Mouse (Mus musculus): ENCODE data around the gene Vmn2r8. TPM values are rescaled to one million over a fixed set of nuclear protein-coding genes. Genes with fewer than 3 reads are reported as not detected.
"Not testable (repeated sequence)": the region's sequence is repeated elsewhere in the genome, so short reads cannot be mapped to it uniquely, and the experiment has no call there.

The Vmn2r8 gene
- polyA plus RNA-seq, 1 experiment from 2014 or later, result not detected

DNA sequence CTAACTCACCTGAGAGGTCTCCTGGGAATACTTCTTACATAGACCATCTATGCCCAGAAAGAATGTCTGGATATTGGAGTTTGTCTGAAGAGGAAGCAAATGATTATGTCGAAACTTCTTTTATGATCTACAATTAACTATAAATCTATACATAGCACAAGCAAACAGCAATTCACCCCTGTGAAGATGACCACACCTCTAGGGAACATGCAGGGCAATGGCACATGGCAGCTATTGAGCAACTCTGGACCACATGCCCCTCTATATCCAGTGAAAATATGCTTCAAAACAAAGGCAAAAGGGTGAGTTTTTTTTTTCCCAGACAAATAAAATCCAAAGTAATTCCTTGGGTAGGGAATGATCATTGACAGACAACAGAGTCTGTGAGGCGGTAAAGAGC lies 48.6 kb downstream of the Vmn2r8 start:
- Histone ChIP-seq H3K36me3 (ENCODE audit: control insufficient read depth, insufficient read depth, low read length) (no peaks in the 10 kb centered on the region), H3K9me3 (replicated peaks; ENCODE audit: control insufficient read depth, low read length, poor library complexity, severe bottlenecking) (no peaks in the 10 kb centered on the region), H3K27me3 (ENCODE audit: control insufficient read depth, insufficient read depth, low read depth, low read length) (no peaks in the 10 kb centered on the region), H3K4me3 (ENCODE audit: low read depth, low read length) (no peak overlapping the region), H3K9ac (ENCODE audit: low read depth, low read length) (no peak overlapping the region), H3K27ac (ENCODE audit: low read length) (no peak overlapping the region), H3K4me1 (ENCODE audit: control insufficient read depth, insufficient read depth, low read length) (no peaks in the 10 kb centered on the region), H3K4me2 (ENCODE audit: low read length) (no peak overlapping the region)
- 83% methylated on average over 2 of the region's 2 CpGs for WGBS
- no peak for ATAC-seq

DNA sequence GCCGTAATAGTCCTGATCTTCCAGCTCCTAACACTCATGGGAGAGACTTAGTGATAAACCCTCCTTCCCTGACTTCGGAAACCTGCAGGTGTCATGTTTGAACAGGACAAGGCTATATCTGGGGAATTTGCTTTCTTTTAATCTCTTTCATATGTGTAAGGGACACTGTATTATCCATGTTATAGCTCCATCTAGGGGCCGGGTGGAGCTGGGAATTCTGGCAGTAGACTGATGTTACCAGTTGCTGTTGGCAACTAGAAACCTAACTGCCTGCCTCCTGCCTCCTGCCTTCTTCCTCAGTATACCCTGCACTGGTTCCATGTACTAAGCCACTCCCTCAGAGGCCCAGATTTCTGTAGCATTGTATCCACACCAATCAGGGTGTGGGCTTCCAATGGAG lies 50.3 kb downstream of the Vmn2r8 start:
- 61% methylated on average over 3 of the region's 3 CpGs for WGBS
- no peak overlapping the region for H3K9ac ChIP-seq (ENCODE audit: low read depth, low read length)
- no peaks in the 10 kb centered on the region for H3K4me1 ChIP-seq (ENCODE audit: control insufficient read depth, insufficient read depth, low read length)
- H3K36me3 ChIP-seq (ENCODE audit: control insufficient read depth, insufficient read depth, low read length), result no peaks in the 10 kb centered on the region
- no peak for ATAC-seq
- H3K4me3 ChIP-seq (ENCODE audit: low read depth, low read length), result no peak overlapping the region
- no peaks in the 10 kb centered on the region for H3K27me3 ChIP-seq (ENCODE audit: control insufficient read depth, insufficient read depth, low read depth, low read length)
- H3K9me3 ChIP-seq (replicated peaks; ENCODE audit: control insufficient read depth, low read length, poor library complexity, severe bottlenecking), result no peaks in the 10 kb centered on the region
- no peak overlapping the region for H3K4me2 ChIP-seq (ENCODE audit: low read length)
- no peak overlapping the region for H3K27ac ChIP-seq (ENCODE audit: low read length)

DNA sequence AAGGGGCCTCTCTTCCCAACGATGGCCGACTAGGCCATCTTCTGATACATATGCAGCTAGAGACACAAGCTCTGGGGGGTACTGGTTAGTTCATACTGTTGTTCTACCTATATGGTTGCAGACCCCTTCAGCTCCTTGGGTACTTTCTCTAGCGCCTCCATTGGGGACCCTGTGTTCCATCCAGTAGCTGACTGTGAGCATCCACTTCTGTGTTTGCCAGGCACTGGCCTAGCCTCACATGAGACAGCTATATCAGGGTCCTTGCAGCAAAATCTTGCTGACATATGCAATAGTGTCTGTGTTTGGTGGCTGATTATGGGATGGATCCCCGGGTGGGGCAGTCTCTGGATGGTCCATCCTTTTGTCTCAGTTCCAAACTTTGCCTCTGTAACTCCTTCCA lies 57.4 kb downstream of the Vmn2r8 start:
- not testable (repeated sequence) for H3K9me3 ChIP-seq (replicated peaks; ENCODE audit: control insufficient read depth, low read length, poor library complexity, severe bottlenecking); H3K4me2 ChIP-seq (ENCODE audit: low read length); H3K4me1 ChIP-seq (ENCODE audit: control insufficient read depth, insufficient read depth, low read length); H3K9ac ChIP-seq (ENCODE audit: low read depth, low read length); H3K36me3 ChIP-seq (ENCODE audit: control insufficient read depth, insufficient read depth, low read length); H3K27ac ChIP-seq (ENCODE audit: low read length); H3K27me3 ChIP-seq (ENCODE audit: control insufficient read depth, insufficient read depth, low read depth, low read length); H3K4me3 ChIP-seq (ENCODE audit: low read depth, low read length); ATAC-seq
- 80% methylated on average over 4 of the region's 4 CpGs for WGBS

DNA sequence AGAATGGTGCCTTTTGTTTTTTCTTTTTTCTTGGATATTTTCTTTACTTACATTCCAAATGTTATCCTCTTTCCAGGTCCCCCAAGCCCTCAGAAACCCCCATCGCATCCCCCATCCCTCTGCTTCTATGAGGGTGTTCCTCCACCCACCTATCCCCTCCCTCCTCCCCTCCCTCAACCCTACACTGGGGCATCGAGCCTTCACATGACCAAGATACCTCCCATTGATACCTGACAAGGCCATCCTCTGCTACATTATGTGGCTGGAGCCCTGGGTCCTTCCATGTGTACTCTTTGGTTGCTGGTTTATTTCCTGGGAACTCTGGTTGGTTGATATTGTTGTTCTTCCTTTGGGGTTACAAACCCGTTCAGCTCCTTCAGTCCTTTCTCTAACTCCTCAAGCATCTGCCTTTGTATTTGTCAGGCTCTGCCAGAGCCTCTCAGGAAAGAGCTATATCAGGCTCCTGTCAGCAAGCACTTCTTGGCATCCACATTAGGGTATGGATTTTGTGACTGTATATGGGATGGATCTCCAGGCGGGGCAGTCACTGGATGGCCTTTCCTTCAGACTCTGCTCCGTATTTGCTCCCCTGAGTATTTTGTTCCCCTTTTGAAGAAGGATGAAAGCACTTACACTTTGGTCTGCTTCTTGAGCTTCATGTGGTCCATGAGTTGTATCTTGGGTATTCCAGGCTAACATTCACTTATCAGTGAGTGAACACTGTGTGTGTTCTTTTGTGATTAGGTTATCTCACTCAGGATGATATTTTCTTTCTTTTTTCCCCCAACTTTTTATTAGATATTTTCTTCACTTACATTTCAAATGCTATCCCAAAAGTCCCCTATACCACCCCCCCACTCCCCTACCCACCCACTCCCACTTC lies 58.1 kb downstream of the Vmn2r8 start:
- H3K4me1 ChIP-seq (ENCODE audit: control insufficient read depth, insufficient read depth, low read length), result no peaks in the 10 kb centered on the region
- H3K4me2 ChIP-seq (ENCODE audit: low read length), result no peak overlapping the region
- H3K9ac ChIP-seq (ENCODE audit: low read depth, low read length), result no peak overlapping the region
- H3K27me3 ChIP-seq (ENCODE audit: control insufficient read depth, insufficient read depth, low read depth, low read length), result no peaks in the 10 kb centered on the region
- no peak overlapping the region for H3K4me3 ChIP-seq (ENCODE audit: low read depth, low read length)
- 79% methylated on average over 5 of the region's 5 CpGs for WGBS
- no peaks in the 10 kb centered on the region for H3K9me3 ChIP-seq (replicated peaks; ENCODE audit: control insufficient read depth, low read length, poor library complexity, severe bottlenecking)
- H3K27ac ChIP-seq (ENCODE audit: low read length), result no peak overlapping the region
- no peak for ATAC-seq
- no peaks in the 10 kb centered on the region for H3K36me3 ChIP-seq (ENCODE audit: control insufficient read depth, insufficient read depth, low read length)

DNA sequence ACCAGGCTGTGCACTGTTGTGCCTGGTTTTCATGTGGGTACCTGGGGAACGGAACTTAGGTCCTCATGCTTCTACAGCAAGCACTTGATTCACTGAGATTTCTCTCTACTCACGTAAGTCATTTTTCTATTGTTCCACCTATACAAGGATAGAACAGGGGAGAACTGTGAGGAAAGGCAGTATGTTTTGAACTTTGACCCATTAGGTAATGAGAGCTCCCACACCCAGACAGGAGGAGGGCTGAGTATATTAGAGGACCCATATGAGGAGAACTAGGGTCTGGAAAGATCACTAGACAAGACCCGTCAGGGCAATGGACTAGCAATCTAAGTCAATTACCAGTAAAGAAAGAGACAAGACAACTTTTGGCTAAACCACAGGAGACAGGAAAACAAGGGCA lies 64.0 kb downstream of the Vmn2r8 start:
- H3K4me3 ChIP-seq (ENCODE audit: low read depth, low read length), result no peak overlapping the region
- no peaks in the 10 kb centered on the region for H3K9me3 ChIP-seq (replicated peaks; ENCODE audit: control insufficient read depth, low read length, poor library complexity, severe bottlenecking)
- 82% methylated on average over 3 of the region's 3 CpGs for WGBS
- H3K36me3 ChIP-seq (ENCODE audit: control insufficient read depth, insufficient read depth, low read length), result no peaks in the 10 kb centered on the region
- H3K9ac ChIP-seq (ENCODE audit: low read depth, low read length), result no peak overlapping the region
- H3K4me1 ChIP-seq (ENCODE audit: control insufficient read depth, insufficient read depth, low read length), result no peaks in the 10 kb centered on the region
- no peak overlapping the region for H3K27ac ChIP-seq (ENCODE audit: low read length)
- no peaks in the 10 kb centered on the region for H3K27me3 ChIP-seq (ENCODE audit: control insufficient read depth, insufficient read depth, low read depth, low read length)
- no peak for ATAC-seq
- no peak overlapping the region for H3K4me2 ChIP-seq (ENCODE audit: low read length)

DNA sequence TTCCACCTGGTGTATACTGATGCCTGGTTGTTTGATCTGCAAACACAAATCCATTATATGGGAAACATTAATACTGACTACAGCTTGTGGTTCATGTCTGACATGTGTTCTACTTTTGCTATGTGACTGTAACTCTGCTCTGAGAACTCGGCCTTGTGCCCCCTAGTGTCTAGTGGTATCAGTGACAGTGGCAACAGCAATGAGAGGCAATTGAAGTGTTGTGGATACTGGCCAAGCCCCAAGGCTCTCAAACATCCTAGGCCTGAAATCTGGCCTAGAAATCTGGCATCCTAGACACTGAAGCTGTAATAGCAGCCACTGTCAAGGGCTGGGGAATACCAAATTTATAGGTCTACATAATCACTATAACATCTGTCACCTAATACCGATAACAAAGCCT lies 64.8 kb downstream of the Vmn2r8 start:
- Histone ChIP-seq H3K4me3 (ENCODE audit: low read depth, low read length) (no peak overlapping the region), H3K9me3 (replicated peaks; ENCODE audit: control insufficient read depth, low read length, poor library complexity, severe bottlenecking) (no peaks in the 10 kb centered on the region), H3K27ac (ENCODE audit: low read length) (no peak overlapping the region), H3K27me3 (ENCODE audit: control insufficient read depth, insufficient read depth, low read depth, low read length) (no peaks in the 10 kb centered on the region), H3K9ac (ENCODE audit: low read depth, low read length) (no peak overlapping the region), H3K4me1 (ENCODE audit: control insufficient read depth, insufficient read depth, low read length) (no peaks in the 10 kb centered on the region), H3K36me3 (ENCODE audit: control insufficient read depth, insufficient read depth, low read length) (no peaks in the 10 kb centered on the region), H3K4me2 (ENCODE audit: low read length) (no peak overlapping the region)
- 60% methylated on average over 2 of the region's 2 CpGs for WGBS
- no peak for ATAC-seq

DNA sequence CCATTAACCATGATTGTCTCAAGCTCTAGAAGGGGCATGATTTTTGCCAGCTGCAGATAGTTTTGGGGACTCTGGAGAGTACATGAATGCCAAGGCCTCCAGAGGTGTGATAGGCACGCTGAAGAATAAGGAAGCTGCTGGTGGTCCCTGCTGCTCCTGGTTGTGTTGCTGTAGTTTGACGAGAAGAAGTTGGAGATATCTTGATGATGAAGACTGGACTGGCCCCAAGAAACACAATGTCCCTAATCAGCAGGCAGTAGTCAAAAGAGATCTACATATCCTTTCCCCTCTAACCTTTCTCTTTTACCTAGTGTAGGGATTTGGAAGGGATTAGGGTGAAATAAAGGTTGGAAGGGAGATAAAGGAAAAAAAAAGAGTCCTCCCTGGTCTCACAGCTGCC lies 66.1 kb downstream of the Vmn2r8 start:
- no peak overlapping the region for H3K9ac ChIP-seq (ENCODE audit: low read depth, low read length)
- ATAC-seq, result no peak
- H3K4me1 ChIP-seq (ENCODE audit: control insufficient read depth, insufficient read depth, low read length), result no peaks in the 10 kb centered on the region
- H3K9me3 ChIP-seq (replicated peaks; ENCODE audit: control insufficient read depth, low read length, poor library complexity, severe bottlenecking), result no peaks in the 10 kb centered on the region
- no peaks in the 10 kb centered on the region for H3K36me3 ChIP-seq (ENCODE audit: control insufficient read depth, insufficient read depth, low read length)
- H3K27ac ChIP-seq (ENCODE audit: low read length), result no peak overlapping the region
- H3K4me2 ChIP-seq (ENCODE audit: low read length), result no peak overlapping the region
- no peak overlapping the region for H3K4me3 ChIP-seq (ENCODE audit: low read depth, low read length)
- WGBS, result 63% methylated on average over 2 of the region's 2 CpGs
- no peaks in the 10 kb centered on the region for H3K27me3 ChIP-seq (ENCODE audit: control insufficient read depth, insufficient read depth, low read depth, low read length)

DNA sequence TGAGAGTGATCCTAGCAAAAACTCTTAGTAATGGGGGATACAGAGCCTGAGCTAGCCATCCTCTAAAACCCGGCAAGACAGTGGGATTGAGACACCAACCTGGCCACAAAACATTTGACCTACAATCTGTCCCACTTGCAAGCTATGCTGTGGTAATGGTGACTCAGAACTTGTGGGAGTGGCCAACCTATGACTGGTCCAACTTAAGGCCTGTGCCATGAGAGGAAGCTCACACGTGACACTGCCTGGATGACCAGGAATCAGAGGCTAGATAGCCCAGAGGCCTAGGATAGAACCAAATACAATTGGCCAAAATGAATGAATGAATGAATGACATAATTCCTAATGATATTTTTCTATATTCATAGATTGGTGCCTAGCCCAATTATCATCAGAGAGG lies 66.8 kb downstream of the Vmn2r8 start:
- ATAC-seq, result no peak
- Histone ChIP-seq H3K4me3 (ENCODE audit: low read depth, low read length) (no peak overlapping the region), H3K4me1 (ENCODE audit: control insufficient read depth, insufficient read depth, low read length) (no peaks in the 10 kb centered on the region), H3K4me2 (ENCODE audit: low read length) (no peak overlapping the region), H3K9me3 (replicated peaks; ENCODE audit: control insufficient read depth, low read length, poor library complexity, severe bottlenecking) (no peaks in the 10 kb centered on the region), H3K36me3 (ENCODE audit: control insufficient read depth, insufficient read depth, low read length) (no peaks in the 10 kb centered on the region), H3K27ac (ENCODE audit: low read length) (no peak overlapping the region), H3K9ac (ENCODE audit: low read depth, low read length) (no peak overlapping the region), H3K27me3 (ENCODE audit: control insufficient read depth, insufficient read depth, low read depth, low read length) (no peaks in the 10 kb centered on the region)
- WGBS, result 88% methylated on average over 2 of the region's 2 CpGs
